Mouse (Mus musculus) embryonic facial prominence, embryonic 10.5 days (tissue): ENCODE measurements at regions not wholly inside any gene's neighbourhood (a gene's known extent, or its start where the extent isn't known, plus 50 kb on each side); places are given as distances from the start of the nearest gene placed in this dataset.

ENCODE experiments used
- DNase-seq: peaks from one replicate; pipeline ENCODE4 v3.0.0-alpha.2; 2017; ENCODE audit warnings: low spot score
- H3K27ac ChIP-seq: fragments of 300-500 bp; sonication (generic); replicated peaks from 2 replicates; pipeline ENCODE4 v1.5.1; 2016; ENCODE audit warnings: mild to moderate bottlenecking
- H3K27me3 ChIP-seq: fragments of 300-500 bp; sonication (generic); replicated peaks from 2 replicates; pipeline ENCODE4 v1.6.1; 2016; ENCODE audit warnings: low read depth, mild to moderate bottlenecking; ENCODE audit not compliant: poor library complexity, severe bottlenecking
- H3K36me3 ChIP-seq: fragments of 300-500 bp; sonication (generic); replicated peaks from 2 replicates; pipeline ENCODE4 v1.6.1; 2016; ENCODE audit warnings: mild to moderate bottlenecking, moderate library complexity
- H3K4me1 ChIP-seq: fragments of 300-500 bp; sonication (generic); 2 replicates; pipeline ENCODE4 v1.6.1; 2016
- H3K4me3 ChIP-seq: fragments of 300-500 bp; sonication (generic); 2 replicates; pipeline ENCODE4 v1.5.1; 2016; ENCODE audit warnings: mild to moderate bottlenecking, moderate library complexity
- H3K9me3 ChIP-seq: fragments of 300-500 bp; sonication (generic); 2 replicates; pipeline ENCODE4 v1.6.1; 2016; ENCODE audit warnings: mild to moderate bottlenecking
- WGBS: fragments of 180-500 bp; shearing (Covaris S2); methylation state at CpG from one replicate; pipeline ENCODE4 v1.1.7; 2016; 5-methylcytosine and 5-hydroxymethylcytosine counted together

DNA sequence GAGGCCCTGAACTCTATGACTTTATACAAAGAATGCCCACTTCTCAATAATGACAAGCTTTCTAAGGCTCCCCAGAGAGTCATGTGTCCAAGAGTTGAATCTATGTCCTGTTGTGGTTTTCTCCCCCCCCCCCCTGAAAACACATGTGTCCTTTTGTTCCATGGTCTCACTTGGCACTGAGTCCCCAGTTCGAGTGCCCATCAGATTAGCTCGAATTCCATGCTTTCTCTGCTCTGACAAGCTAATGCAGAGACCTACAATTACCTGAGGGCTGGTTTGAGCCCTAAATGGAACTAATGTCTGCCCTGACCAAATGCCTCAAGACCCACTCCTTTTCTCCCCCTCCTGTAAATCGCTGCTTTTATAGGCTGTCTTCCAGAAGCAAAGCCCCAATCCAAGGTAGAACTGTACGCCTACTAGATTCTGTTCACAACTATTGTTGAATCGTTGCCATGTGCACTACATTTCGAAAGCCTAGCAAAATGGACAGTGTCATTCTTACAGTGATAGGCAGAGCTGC, 392.0 kb downstream of the Wdr11 start:
- Histone ChIP-seq H3K4me3 (no peak overlapping the region), H3K36me3 (no peaks in the 10 kb centered on the region), H3K4me1 (peaks cover 68% of the 10 kb centered on the region), H3K27ac (no peak overlapping the region), H3K27me3 (no peaks in the 10 kb centered on the region), H3K9me3 (no peaks in the 10 kb centered on the region)
- WGBS = 88% methylated on average over 6 of the region's 6 CpGs
- no peak for DNase-seq

DNA sequence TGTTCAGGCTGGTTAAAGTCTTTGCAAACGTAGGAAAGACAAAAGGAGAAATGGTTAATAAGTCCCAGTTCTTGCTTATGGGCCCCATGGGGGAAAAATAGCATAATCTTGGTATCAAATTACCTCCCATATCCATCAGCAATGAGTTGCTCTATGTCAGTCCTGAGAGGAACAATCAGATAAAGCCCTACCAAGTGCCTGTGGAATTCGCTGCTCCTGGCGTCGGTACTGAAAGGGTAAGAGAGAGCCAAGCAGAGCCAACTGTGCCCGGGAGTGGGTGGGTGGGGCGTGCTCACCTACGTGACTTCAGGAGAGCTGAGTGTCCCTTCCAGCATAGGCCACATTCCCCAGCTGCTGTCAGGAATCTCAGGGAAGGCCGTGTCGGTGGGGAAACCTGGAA, 392.7 kb downstream of the Wdr11 start:
- H3K27me3 ChIP-seq = no peaks in the 10 kb centered on the region
- no peak for DNase-seq
- no peaks in the 10 kb centered on the region for H3K36me3 ChIP-seq
- peak overlapping the region; percentile 40 for H3K27ac ChIP-seq
- no peak overlapping the region for H3K4me3 ChIP-seq
- 65% methylated on average over 9 of the region's 9 CpGs for WGBS
- H3K4me1 ChIP-seq = peaks cover 62% of the 10 kb centered on the region
- H3K9me3 ChIP-seq = no peaks in the 10 kb centered on the region

DNA sequence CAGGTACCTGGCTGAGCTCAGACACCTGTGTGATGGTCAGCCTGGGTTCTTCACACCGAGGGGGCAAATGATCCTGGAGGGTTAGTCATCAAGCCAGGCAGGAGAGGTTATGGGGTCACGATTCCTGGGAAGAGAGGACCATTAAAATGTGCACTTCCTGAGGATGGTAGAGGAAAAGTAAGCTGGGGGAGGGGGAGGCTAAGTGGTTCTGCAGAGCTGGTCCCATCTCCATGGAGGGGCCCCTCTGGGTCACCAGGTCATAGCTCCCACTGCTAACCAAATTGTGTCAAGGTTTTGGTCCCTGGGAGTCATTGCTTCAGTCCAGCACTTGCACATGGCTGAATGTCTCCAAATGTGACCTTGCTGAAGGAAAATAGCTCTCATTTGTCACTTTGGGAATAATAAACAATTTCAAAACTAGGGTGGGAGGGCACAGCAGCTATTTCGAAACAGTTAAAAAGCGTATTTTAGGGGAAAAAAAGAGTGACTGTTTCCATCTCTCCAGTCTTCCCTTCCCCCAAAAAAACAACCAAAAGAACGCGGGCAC, 395.5 kb downstream of the Wdr11 start:
- no peak overlapping the region for H3K4me3 ChIP-seq
- 47% methylated on average over 6 of the region's 6 CpGs for WGBS
- DNase-seq = no peak

DNA sequence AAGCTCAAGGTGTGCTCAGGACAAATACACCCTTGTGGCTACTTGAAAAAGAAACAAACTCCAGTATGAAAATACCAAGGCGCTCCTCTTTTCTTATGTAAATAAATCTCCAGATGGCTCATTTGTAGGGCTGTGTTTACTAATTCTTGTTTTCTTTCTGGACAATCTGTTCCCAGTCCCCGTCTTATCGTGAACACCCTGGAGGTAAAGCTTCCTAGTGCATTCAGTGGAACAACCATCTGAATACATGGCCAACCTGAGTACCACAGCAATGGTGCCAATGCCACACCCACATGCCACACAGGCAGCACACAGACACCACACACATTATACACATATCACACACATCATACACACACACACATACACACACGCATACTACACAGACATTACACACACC, 396.1 kb downstream of the Wdr11 start:
- Histone ChIP-seq H3K4me1 (peaks cover 57% of the 10 kb centered on the region), H3K4me3 (no peak overlapping the region), H3K9me3 (no peaks in the 10 kb centered on the region), H3K36me3 (no peaks in the 10 kb centered on the region), H3K27me3 (no peaks in the 10 kb centered on the region), H3K27ac (peak overlapping the region; percentile 49; the same call in 1 of the 2 replicates)
- DNase-seq = no peak
- WGBS = 59% methylated on average over 4 of the region's 4 CpGs

More for the DNA sequence above, 395.5 kb downstream of the Wdr11 start:
- Histone ChIP-seq H3K27ac (peak overlapping the region; percentile 49; the same call in 1 of the 2 replicates), H3K4me1 (peaks cover 62% of the 10 kb centered on the region), H3K27me3 (no peaks in the 10 kb centered on the region), H3K9me3 (no peaks in the 10 kb centered on the region), H3K36me3 (no peaks in the 10 kb centered on the region)

DNA sequence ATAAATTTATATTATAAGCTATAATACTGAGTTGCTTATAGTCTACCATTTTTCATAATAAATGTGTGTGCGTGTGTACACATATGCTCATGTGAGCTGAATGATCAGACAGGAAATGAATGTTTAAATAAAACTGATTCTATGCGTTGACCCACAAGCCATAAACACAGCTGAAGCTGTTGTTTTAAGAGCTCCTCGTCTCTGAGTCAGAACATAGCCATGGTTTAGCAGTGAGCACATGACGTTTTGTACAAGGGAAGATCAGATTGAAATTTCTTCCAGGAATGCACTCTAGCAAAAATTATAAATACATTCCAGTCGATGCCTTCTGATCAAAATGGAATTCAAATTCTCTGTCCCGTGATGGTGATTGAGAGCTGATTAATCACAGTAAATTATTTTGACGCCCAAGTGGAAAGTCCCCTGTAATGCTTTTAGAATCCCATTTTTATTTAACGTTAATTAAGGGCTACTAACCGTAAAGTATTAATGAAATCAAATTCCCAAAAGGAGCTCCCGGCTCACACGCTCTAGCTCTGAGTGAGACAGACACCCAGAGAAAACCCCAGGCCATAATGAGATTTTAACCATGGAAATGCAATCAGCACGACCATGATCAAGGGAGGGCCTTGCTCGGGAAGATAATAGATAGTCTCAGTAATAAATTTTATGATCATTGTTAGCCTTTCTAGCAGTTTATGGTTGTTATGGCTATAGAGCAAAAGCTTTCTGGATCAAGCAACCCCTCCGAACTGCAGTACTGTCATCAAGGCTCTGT, 402.0 kb downstream of the Wdr11 start:
- H3K27me3 ChIP-seq = no peaks in the 10 kb centered on the region
- 82% methylated on average over 14 of the region's 14 CpGs for WGBS
- DNase-seq = no peak
- H3K4me3 ChIP-seq = no peak overlapping the region
- H3K9me3 ChIP-seq = no peaks in the 10 kb centered on the region
- peaks cover 13% of the 10 kb centered on the region for H3K4me1 ChIP-seq
- H3K27ac ChIP-seq = no peak overlapping the region
- no peaks in the 10 kb centered on the region for H3K36me3 ChIP-seq

DNA sequence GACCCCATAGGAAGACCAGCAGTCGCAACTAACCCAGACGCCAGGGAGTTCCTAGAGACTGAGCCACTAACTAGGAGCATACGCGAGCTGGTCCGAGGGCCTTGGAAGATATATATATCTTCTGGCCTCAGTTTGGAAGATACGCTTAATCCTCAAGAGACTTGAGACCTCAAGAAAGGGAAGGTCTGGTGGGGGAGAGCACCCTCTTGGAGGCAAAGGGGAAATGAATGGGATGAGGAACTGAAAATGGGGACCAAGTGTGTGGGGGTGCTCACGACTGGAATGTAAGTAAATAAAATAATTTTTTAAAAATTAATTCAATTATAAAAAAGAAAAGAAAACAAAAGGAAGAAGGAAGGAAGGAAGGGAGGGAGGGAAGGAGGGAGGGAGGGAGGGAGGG, 403.9 kb downstream of the Wdr11 start:
- 87% methylated on average over 7 of the region's 7 CpGs for WGBS
- Histone ChIP-seq H3K27ac (no peak overlapping the region), H3K27me3 (0 out of 2 replicates have a peak, but pooled peaks cover 5% of the 10 kb centered on the region), H3K36me3 (no peaks in the 10 kb centered on the region), H3K4me3 (no peak overlapping the region), H3K4me1 (peaks cover 19% of the 10 kb centered on the region), H3K9me3 (no peaks in the 10 kb centered on the region)
- no peak for DNase-seq

DNA sequence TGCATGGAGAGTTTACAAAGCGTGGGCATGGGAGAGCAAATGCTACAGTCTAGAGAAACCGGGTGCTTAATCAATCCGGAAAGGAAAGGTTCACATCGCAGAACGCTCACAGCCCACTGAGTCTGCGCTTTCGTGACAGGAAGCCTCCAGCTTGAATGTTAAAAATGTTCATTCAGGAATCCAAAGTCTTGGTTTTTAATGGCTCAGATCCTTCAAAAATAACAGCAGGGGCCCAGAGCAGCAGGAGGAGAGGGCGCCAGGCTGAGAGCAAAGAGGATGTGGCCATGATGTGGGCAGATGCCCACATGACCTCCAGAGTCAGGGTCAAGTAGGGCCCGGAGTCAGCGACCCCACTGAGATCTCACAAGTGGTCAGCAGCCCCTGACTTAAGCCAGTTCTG, 409.4 kb downstream of the Wdr11 start:
- DNase-seq = no peak
- no peak overlapping the region; the same call in 1 of the 2 replicates for H3K27ac ChIP-seq
- 50% methylated on average over 10 of the region's 10 CpGs for WGBS

DNA sequence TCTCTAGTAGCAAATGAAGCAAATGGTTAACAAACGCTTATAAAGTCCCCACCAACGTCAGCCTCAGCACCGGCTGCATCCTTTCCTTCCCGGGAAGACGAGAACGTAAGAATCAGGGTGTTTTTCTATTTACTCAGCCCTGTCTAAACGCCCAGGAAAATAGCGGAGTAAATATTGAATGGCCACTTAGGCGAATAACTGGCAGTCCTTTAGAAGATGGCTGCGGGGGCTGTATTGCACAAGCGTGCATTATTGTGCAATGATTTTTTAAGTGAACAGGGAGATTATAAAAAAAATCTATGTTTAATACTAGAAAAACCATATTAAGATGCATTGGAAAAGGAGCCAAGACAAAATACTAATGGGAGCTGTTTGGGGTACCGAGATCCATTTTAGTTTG, 410.3 kb downstream of the Wdr11 start:
- Histone ChIP-seq H3K27me3 (0 out of 2 replicates have a peak, but pooled peaks cover 7% of the 10 kb centered on the region), H3K4me3 (no peak overlapping the region), H3K9me3 (no peaks in the 10 kb centered on the region), H3K36me3 (no peaks in the 10 kb centered on the region), H3K4me1 (peaks cover 65% of the 10 kb centered on the region), H3K27ac (no peak overlapping the region)
- no peak for DNase-seq
- WGBS = 62% methylated on average over 12 of the region's 12 CpGs

More for the DNA sequence above, 409.4 kb downstream of the Wdr11 start:
- H3K36me3 ChIP-seq = no peaks in the 10 kb centered on the region
- no peak overlapping the region for H3K4me3 ChIP-seq
- H3K9me3 ChIP-seq = no peaks in the 10 kb centered on the region
- H3K4me1 ChIP-seq = peaks cover 58% of the 10 kb centered on the region
- 0 out of 2 replicates have a peak, but pooled peaks cover 7% of the 10 kb centered on the region for H3K27me3 ChIP-seq

DNA sequence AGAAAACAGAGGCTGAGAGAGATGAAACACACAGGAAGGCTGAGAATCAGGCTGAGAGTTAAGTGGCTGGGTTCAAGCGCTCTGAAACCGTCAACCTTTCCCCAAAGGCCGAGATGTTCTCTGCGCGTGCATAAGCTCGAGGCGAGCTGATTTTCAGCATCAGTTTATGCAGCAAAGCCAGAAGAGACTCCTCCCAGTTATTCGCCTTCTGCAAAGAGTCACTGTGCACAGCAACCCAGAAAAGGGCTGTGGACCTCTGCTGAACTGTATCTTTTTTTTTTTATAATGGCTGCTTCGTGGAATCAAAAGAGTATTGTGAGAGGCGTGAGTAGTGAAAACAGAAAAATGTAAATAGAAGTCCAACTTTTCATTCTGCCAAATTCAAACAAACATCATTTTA, 413.7 kb downstream of the Wdr11 start:
- Histone ChIP-seq H3K27ac (peak overlapping the region; percentile 65), H3K36me3 (no peaks in the 10 kb centered on the region), H3K9me3 (no peaks in the 10 kb centered on the region), H3K4me1 (peaks cover 91% of the 10 kb centered on the region), H3K4me3 (no peak overlapping the region), H3K27me3 (peaks cover 3% of the 10 kb centered on the region; the same call in 1 of the 2 replicates)
- DNase-seq = no peak
- 46% methylated on average over 10 of the region's 10 CpGs for WGBS

DNA sequence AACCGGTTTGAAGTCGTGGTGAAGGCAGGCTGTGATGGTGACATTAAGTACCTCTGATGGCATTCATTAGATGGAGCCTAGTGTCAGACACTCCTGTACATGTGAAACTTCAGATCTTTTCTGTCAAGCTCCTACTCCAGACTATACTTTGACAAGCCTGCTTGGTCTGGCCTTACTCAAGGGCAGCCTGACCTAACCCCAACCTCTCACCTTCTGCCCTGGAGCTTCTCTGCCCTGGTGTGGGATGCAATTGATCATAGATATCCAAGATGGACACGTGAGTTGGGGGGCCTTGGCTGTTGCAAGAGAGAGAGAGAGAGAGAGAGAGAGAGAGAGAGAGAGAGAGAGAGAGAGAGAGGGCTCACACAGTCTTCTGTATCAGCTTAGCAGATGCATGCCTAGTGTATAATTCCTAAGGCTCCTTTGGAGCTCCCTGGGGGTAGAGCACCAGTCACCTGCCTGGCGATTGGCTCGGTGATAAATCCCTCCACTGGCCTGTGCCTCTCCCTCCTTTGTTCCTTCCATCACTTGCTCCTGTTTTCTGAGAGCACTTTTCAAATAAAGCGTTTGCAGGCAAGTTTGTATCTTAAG, 416.4 kb downstream of the Wdr11 start:
- Histone ChIP-seq H3K4me1 (peaks cover 87% of the 10 kb centered on the region), H3K4me3 (no peak overlapping the region), H3K9me3 (no peaks in the 10 kb centered on the region), H3K36me3 (no peaks in the 10 kb centered on the region), H3K27ac (peak overlapping the region; percentile 40; the same call in 1 of the 2 replicates), H3K27me3 (no peaks in the 10 kb centered on the region; the same call in 1 of the 2 replicates)
- WGBS = 22% methylated on average over 6 of the region's 6 CpGs
- DNase-seq = peak; percentile 50

DNA sequence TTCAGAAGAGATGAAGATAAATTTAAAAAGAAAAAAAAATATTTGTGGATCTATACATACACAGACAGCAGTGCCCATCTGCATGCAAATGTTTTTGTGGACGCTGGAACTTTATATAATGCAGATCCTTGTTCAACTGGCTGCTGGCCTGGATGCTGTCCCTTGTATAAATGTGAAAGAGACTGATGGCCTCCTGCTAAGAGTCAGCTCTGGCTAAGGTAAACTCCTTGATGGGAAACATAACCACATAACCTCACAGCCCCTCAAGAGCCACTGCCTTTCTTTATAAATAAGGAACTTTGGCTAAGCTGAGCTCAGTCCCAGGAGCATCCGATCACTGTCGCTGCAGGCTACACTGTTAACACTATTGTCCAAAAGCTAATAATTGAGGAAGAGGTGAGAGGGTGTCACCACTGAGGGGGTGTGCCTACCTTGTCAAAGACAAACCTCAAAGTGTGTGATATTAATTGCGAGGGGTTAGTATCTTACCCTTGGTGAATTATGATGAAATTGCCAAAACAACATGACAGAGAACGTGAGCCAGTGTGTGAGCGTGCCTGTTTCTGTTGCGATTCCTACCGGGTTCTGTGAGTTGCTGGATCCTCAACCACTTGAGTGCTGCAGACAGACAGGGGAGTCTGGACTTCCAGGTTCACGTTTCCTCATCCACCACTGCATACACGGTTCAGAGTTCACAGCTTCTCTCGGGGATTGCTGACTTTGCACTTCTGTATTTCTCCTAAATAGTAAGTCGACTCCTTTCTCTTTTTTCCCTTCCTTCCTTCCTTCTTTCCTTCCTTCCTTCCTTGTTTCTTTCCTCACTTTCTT, 417.1 kb downstream of the Wdr11 start:
- Histone ChIP-seq H3K9me3 (no peaks in the 10 kb centered on the region), H3K4me1 (peaks cover 81% of the 10 kb centered on the region), H3K27me3 (no peaks in the 10 kb centered on the region; the same call in 1 of the 2 replicates), H3K36me3 (no peaks in the 10 kb centered on the region), H3K27ac (no peak overlapping the region; the same call in 1 of the 2 replicates), H3K4me3 (no peak overlapping the region)
- no peak for DNase-seq
- WGBS = 45% methylated on average over 12 of the region's 12 CpGs

DNA sequence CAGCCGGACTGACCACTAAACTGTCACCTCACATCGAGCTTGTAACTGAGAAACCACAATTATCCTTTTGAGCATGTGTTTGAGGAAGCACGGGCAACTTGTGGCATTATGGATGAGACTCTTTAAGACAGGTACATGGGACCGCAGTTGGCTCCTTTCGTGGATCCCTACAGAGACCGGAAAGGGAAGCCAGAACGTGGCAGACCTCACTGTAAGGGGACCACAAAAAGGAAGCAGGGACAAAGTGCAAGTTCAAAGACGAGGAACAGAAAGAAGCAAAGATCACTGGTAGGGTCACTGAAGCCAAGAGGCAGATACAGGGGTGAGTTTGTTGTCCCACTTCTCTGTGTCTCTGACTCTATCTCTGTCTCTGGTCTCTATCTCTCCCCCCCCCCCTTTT, 420.4 kb downstream of the Wdr11 start:
- Histone ChIP-seq H3K27me3 (no peaks in the 10 kb centered on the region; the same call in 1 of the 2 replicates), H3K4me1 (peaks cover 75% of the 10 kb centered on the region), H3K9me3 (no peaks in the 10 kb centered on the region), H3K4me3 (no peak overlapping the region), H3K27ac (peak overlapping the region; percentile 61), H3K36me3 (no peaks in the 10 kb centered on the region)
- no peak for DNase-seq
- 71% methylated on average over 8 of the region's 8 CpGs for WGBS
